Mouse (Mus musculus) CD4-positive, CD25-positive, alpha-beta regulatory T cell, adult 2 months (primary cell): Measurements from ENCODE around the gene Apol6.
"Not testable (repeated sequence)": the region's sequence is repeated elsewhere in the genome, so short reads cannot be mapped to it uniquely, and the experiment has no call there.

ENCODE experiments used
- DNase-seq: peaks from one replicate; pipeline ENCODE4 v3.0.0-alpha.2; 2012; ENCODE audit warnings: low read depth, low spot score

The Apol6 gene

GRCm38 (mm10) chr15:77031271-77031670 is 13.3 kb upstream of the Apol6 start:
- DNase-seq, result no peak

- no peak for DNase-seq
Observed at GRCm38 (mm10) chr15:77034526-77034925, 10.0 kb upstream of the Apol6 start.

DNA sequence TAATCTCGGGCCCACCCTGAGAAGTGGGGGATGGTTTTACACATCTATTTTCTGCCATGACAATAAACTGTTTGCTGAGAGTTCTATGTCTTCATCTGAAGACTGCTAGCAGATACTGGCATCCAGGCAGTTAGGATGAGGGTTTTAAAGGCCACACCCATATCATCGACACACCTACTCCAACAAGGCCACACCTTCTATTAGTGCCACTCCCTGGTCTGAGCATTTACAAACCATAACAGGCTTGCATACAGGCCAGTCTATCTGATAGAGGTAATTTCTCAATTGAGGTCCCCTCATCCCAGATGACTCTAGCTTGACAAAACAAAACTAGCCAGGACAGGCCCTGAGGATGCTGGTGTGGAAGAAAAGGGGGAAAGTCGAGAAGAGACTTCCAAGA is 8.9 kb upstream of the Apol6 start:
- no peak for DNase-seq

DNA sequence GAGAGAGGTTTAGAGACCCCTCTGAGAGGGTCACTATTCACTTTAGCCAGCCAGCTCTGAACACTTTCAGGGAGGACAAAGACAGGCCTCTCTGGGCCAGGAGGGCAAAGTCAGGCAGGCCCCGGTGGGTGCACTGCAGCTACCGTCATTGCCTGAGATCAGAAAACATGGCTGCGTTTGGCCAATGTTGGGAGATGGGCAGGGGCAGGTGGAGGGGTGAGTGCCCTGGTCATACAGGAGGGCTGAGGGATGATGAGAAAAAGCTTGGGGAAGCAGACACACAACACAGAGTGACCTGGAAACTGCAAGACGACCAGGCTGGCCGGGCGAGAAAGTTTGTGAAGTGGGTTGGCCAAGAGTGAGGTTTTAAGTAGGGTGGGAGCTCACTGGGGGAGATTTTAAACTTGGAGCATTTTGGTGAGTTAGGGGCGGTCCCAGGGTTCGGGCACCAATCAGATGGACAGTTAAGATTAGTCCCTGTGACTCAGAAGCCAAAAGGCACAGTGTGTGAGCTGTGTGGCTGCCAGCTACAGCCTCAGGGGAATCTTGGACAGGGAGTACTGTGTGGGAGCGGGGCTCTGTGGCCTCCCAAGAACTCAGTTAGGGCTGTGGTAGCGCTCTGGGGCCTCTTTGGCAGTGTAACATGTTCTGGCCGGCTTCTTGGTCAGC is 8.1 kb upstream of the Apol6 start:
- no peak for DNase-seq

GRCm38 (mm10) chr15:77036989-77037277 is 7.6 kb upstream of the Apol6 start:
- DNase-seq, result no peak

DNA sequence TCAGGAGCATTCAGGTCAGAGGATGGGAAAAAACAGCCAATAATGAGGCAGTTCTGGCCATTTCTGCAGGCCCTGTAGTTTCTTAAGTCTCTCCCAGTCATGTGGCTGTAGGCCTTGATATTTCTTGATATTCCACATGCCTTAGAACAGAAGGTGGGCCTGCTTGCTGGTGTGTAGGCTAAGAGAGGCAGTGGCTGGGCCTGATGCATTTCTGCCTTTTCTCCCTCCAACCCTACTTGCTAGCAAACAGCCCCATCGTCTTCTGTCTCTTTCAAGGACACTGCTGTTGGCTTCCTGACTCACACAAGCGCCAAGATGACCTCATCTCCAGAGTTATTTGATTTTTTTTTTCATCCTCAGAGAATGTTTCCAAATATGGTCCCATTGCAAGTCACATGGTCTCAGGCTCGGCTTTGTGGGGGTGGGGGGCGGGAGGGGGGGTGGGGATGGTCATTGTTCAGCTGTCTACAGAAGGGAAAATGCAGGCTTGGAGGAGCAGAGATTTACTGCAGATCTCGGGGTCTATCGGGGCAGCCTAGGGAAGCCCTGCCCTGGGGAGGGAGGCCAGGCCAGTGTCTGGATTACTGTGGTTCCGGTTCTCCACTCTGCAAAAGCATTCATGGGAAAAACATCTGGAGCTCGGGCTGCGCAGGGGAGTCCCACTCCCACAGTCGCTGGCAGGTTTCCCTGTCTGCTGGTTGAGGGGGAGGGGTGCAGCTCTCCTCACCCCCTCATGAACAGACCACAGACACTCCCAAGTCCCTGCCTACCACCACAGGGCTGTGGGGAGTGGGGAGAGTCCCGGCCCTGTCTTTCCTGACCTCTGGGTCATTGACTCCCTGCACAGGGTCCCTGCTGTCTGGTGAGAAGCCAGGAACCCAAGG is 7.0 kb upstream of the Apol6 start:
- no peak for DNase-seq

DNA sequence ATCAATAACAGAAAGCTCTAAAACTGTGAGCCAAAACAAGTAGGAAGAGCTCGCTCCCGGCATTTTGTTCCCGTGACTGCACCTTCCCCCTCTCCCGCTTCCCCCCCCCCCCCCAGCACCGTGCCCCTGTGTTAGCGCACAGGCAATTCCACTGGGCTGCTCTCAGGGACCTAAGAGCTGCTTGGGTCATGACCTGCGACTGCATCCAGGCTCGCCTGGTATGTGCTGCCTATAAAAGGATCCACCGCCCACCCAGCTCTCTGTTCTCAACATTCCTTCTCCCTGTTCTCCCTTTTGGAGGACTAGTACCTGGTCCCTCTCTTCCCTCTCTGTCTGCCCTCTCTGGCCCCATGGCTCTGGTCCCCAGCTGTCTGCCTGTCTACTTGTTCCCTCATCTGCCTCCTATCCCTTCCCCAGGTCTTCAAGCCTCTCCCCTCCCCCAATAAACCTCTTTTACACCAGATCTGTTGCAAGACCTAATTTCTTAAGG is 5.3 kb upstream of the Apol6 start:
- DNase-seq, result no peak

DNA sequence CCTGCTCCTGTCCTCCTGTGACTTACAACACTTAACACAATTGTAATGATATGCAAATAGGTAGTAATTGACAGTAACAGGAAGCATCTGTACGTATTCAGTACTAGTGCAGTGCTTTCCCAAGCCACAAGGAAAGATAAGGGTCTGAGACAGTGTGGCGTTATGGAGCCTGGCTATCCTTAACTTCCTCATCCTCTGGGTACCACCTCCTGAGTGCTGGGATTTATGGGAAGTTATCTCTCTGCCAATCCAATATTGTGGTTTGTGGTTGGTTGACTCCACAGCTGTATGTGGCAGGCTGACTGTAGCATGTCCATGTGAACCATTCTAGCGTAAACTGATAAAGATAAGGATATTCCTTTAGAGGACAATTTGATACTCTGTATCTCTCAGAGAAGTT is 3.7 kb upstream of the Apol6 start:
- DNase-seq, result no peak

GRCm38 (mm10) chr15:77045609-77046008 is 1.1 kb downstream of the Apol6 start:
- no peak for DNase-seq

DNA sequence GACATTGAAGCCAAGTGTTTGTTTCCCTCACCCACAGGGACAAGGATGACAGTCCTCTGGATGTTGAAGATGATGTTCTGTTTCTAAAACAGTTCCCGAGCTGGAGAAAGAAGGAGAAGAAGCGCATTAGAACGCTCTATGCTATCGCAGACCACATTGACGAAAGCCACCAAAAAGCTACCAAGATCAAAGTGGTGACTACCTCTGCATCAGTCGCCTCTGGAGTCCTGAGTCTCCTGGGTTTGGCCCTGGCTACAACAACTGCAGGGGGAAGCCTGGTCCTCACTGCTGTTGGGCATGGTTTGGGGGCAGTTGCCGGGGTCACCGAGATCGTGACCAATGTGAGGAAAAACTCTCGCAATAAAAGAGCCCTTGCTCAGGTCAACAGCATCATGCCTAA is 6.0 kb downstream of the Apol6 start, which contains the start of gene Mb:
Gene Mb (minus strand): TSS at position 101 of the 400 bp plus-strand sequence.
- DNase-seq, result no peak

DNA sequence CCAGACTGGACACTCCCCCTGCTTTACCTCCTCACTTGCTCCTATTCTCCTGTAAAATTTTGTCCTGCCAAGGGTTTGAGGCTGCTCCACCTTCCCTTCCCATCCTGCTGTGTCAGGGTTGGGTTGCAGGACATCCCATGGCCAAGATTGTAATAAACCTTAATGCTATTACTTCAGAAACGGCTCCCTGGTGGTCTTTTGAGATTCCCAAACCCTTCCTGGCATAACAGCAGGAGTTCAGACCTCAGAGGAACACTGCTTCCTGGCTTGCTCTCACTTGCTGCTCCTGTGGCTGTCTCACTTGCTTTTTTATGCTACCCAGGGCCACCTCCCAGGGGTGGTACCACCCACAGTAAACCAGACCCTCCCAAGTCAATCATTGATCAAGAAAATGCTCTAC is 7.6 kb downstream of the Apol6 start:
- no peak for DNase-seq

GRCm38 (mm10) chr15:77053021-77053420 is 8.5 kb downstream of the Apol6 start:
- DNase-seq, result no peak

DNA sequence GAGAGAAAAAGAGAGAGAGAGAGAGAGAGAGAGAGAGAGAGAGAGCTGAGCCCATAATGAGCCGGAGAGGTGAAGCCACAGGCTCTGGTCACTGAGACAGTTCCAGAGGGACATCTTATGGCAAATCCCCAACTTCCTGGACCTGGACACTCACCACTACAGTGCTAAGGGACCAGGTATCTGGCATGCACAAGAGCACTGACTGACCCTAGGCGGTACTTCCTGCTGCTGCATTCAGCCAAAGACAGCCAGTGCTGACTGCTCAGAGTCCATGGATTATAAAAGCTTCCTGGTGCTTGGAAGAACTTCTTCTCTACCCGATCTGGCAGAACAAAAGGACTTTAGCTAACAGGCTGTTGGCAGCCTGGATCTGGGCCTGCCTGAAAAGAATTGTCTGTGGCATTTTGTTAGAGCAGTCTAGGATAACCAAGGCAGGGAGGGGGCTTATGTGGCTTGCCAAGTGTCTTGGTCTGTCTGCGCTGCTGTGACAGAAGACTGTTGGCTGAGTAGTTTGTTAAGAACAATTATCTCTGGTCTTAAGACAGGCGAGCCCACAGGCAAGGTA is 10.2 kb downstream of the Apol6 start:
- DNase-seq, result no peak

- no peak for DNase-seq
Observed at GRCm38 (mm10) chr15:77056001-77056790, 11.7 kb downstream of the Apol6 start.

- no peak for DNase-seq
Observed at GRCm38 (mm10) chr15:77056791-77057051, 12.2 kb downstream of the Apol6 start.

GRCm38 (mm10) chr15:77058566-77058965 is 14.0 kb downstream of the Apol6 start:
- DNase-seq, result no peak

GRCm38 (mm10) chr15:77059416-77059815 is 14.9 kb downstream of the Apol6 start:
- DNase-seq, result not testable (repeated sequence)

GRCm38 (mm10) chr15:77062746-77063145 is 18.2 kb downstream of the Apol6 start:
- no peak for DNase-seq

- DNase-seq, result no peak
Observed at GRCm38 (mm10) chr15:77065259-77065852, 20.8 kb downstream of the Apol6 start.

DNA sequence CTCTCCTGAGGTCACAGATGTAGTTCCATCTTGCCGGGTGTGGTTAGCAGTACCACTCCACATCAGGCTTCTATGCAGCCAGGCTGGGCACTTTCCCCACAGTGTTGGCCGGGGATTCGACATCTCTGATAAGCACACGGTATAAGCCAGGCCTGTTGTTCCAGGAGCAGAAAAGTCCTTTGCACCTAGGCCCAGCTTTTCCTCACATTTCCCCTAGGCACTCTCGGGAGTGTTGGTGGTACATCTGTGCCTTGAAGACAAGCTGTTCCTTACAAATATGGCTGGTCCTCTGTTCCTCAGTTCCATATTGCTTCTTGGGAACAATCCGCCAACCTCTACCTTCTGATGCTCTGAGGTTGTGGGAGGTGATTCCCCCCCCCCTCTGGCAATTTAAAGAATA is 21.7 kb downstream of the Apol6 start:
- no peak for DNase-seq

DNA sequence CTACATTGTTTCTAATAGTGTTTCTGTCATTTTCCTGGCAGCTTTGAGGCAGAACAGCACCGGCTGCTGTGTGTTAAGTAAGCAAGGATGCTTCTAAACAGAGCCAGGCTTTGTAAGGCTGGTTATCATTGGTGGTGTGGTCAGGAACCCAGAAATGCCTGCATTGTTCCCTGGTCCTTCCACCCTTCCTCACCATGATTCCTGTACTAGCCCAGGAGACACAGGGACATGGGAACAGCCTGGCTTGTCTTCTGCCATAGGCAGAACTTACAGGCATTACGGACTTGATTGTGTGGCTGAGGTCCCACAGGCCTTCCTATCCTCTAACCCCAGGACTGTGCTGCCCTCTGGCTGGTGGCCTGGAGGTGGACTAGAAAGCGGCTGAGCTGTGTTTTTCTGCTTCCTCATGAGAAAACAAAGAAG is 23.9 kb downstream of the Apol6 start:
- no peak for DNase-seq

DNA sequence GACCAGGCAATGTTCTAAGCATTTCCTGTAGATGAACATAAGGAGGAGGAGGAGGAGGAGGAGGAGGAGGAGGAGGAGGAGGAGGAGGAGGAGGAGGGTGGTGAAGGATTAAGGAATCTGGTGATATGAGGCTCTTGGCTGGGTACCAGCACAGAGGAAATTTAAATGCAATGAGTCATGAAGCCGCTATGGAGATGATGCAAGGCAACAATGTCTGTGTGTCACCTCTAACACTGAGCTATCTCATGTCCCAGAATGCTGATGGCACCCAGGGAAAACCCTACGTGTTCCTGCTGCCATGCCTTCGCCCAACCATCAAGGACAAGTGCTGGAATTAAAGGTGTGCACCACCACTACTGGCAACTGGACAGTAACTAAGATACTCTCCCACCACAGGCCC is 24.5 kb downstream of the Apol6 start:
- DNase-seq, result no peak
